Mouse (Mus musculus): ENCODE data around the gene BC049762. TPM values are rescaled to one million over a fixed set of nuclear protein-coding genes. Genes with fewer than 3 reads are reported as not detected.

BC049762 gene
- polyA plus RNA-seq, 1 experiment from 2014 or later: 0.20 TPM

- H3K4me3 ChIP-seq (ENCODE audit: low read depth, low read length): no peak overlapping the region
- no peaks in the 10 kb centered on the region for H3K27me3 ChIP-seq (ENCODE audit: control insufficient read depth, insufficient read depth, low read length)
- no peaks in the 10 kb centered on the region for H3K4me1 ChIP-seq (replicated peaks; ENCODE audit: control insufficient read depth, insufficient read depth, low read length)
- ATAC-seq (ENCODE audit: low FRiP score) (no peak), DNase-seq (ENCODE audit: low spot score) (no peak)
- H3K9me3 ChIP-seq (ENCODE audit: control insufficient read depth, low read length): no peaks in the 10 kb centered on the region
- no peaks in the 10 kb centered on the region for H3K36me3 ChIP-seq (ENCODE audit: control insufficient read depth, insufficient read depth, low read length)
- H3K9ac ChIP-seq (ENCODE audit: low read depth, low read length): no peak overlapping the region
- H3K4me2 ChIP-seq (replicated peaks; ENCODE audit: low read depth, low read length): no peak overlapping the region
- WGBS: 88% methylated on average over 2 of the region's 2 CpGs
- H3K27ac ChIP-seq (ENCODE audit: low read depth, low read length): no peak overlapping the region
These were observed 19.9 kb downstream of the BC049762 start for GRCm38 (mm10) chr11:51242897-51243296.

GRCm38 (mm10) chr11:51234626-51235025, 28.2 kb downstream of the BC049762 start:
- 86% methylated on average over 9 of the region's 9 CpGs for WGBS
- H3K9me3 ChIP-seq (ENCODE audit: control insufficient read depth, low read length): no peaks in the 10 kb centered on the region
- no peak overlapping the region for H3K4me2 ChIP-seq (replicated peaks; ENCODE audit: low read depth, low read length)
- H3K9ac ChIP-seq (ENCODE audit: low read depth, low read length): no peak overlapping the region
- DNase-seq (ENCODE audit: low spot score) (no peak), ATAC-seq (ENCODE audit: low FRiP score) (no peak)
- H3K27ac ChIP-seq (ENCODE audit: low read depth, low read length): no peak overlapping the region
- no peak overlapping the region for H3K4me3 ChIP-seq (ENCODE audit: low read depth, low read length)
- H3K4me1 ChIP-seq (replicated peaks; ENCODE audit: control insufficient read depth, insufficient read depth, low read length): no peaks in the 10 kb centered on the region
- H3K27me3 ChIP-seq (ENCODE audit: control insufficient read depth, insufficient read depth, low read length): no peaks in the 10 kb centered on the region
- H3K36me3 ChIP-seq (ENCODE audit: control insufficient read depth, insufficient read depth, low read length): no peaks in the 10 kb centered on the region

- Histone ChIP-seq H3K4me2 (replicated peaks; ENCODE audit: low read depth, low read length) (no peak overlapping the region), H3K27ac (ENCODE audit: low read depth, low read length) (no peak overlapping the region), H3K9ac (ENCODE audit: low read depth, low read length) (no peak overlapping the region), H3K36me3 (ENCODE audit: control insufficient read depth, insufficient read depth, low read length) (no peaks in the 10 kb centered on the region), H3K4me1 (replicated peaks; ENCODE audit: control insufficient read depth, insufficient read depth, low read length) (no peaks in the 10 kb centered on the region), H3K4me3 (ENCODE audit: low read depth, low read length) (no peak overlapping the region), H3K27me3 (ENCODE audit: control insufficient read depth, insufficient read depth, low read length) (no peaks in the 10 kb centered on the region), H3K9me3 (ENCODE audit: control insufficient read depth, low read length) (no peaks in the 10 kb centered on the region)
- ATAC-seq (ENCODE audit: low FRiP score) (no peak), DNase-seq (ENCODE audit: low spot score) (no peak)
- WGBS: 86% methylated on average over 4 of the region's 4 CpGs
These were observed 35.7 kb downstream of the BC049762 start for GRCm38 (mm10) chr11:51227104-51227503.

- Histone ChIP-seq H3K9me3 (ENCODE audit: control insufficient read depth, low read length) (no peaks in the 10 kb centered on the region), H3K4me3 (ENCODE audit: low read depth, low read length) (no peak within 1 kb of the TSS), H3K27me3 (ENCODE audit: control insufficient read depth, insufficient read depth, low read length) (no peaks in the 10 kb centered on the region), H3K4me1 (replicated peaks; ENCODE audit: control insufficient read depth, insufficient read depth, low read length) (no peaks in the 10 kb centered on the region), H3K9ac (ENCODE audit: low read depth, low read length) (no peak within 1 kb of the TSS), H3K36me3 (ENCODE audit: control insufficient read depth, insufficient read depth, low read length) (no peaks in the 10 kb centered on the region), H3K4me2 (replicated peaks; ENCODE audit: low read depth, low read length) (no peak within 1 kb of the TSS), H3K27ac (ENCODE audit: low read depth, low read length) (no peak within 1 kb of the TSS)
- ATAC-seq (ENCODE audit: low FRiP score): no peak
- 93% methylated on average over 11 of the region's 11 CpGs for WGBS
- DNase-seq (ENCODE audit: low spot score): no peak
These were observed 42.5 kb downstream of the BC049762 start, which contains the start of gene Gm12569 for GRCm38 (mm10) chr11:51220308-51220707. Gm12569 (plus strand) TSS chr11:51220473.

- no peak overlapping the region for H3K27ac ChIP-seq (ENCODE audit: low read depth, low read length)
- no peak overlapping the region for H3K4me2 ChIP-seq (replicated peaks; ENCODE audit: low read depth, low read length)
- DNase-seq (ENCODE audit: low spot score) (no peak), ATAC-seq (ENCODE audit: low FRiP score) (no peak)
- no peak overlapping the region for H3K9ac ChIP-seq (ENCODE audit: low read depth, low read length)
- WGBS: 83% methylated on average over 12 of the region's 12 CpGs
- H3K36me3 ChIP-seq (ENCODE audit: control insufficient read depth, insufficient read depth, low read length): no peaks in the 10 kb centered on the region
- no peaks in the 10 kb centered on the region for H3K9me3 ChIP-seq (ENCODE audit: control insufficient read depth, low read length)
- no peaks in the 10 kb centered on the region for H3K4me1 ChIP-seq (replicated peaks; ENCODE audit: control insufficient read depth, insufficient read depth, low read length)
- H3K27me3 ChIP-seq (ENCODE audit: control insufficient read depth, insufficient read depth, low read length): no peaks in the 10 kb centered on the region
- H3K4me3 ChIP-seq (ENCODE audit: low read depth, low read length): no peak overlapping the region
These were observed 43.4 kb downstream of the BC049762 start for GRCm38 (mm10) chr11:51219396-51219980.

GRCm38 (mm10) chr11:51214021-51214420, 48.8 kb downstream of the BC049762 start:
- ATAC-seq (ENCODE audit: low FRiP score) (no peak), DNase-seq (ENCODE audit: low spot score) (no peak)
- Histone ChIP-seq H3K4me3 (ENCODE audit: low read depth, low read length) (no peak overlapping the region), H3K36me3 (ENCODE audit: control insufficient read depth, insufficient read depth, low read length) (no peaks in the 10 kb centered on the region), H3K4me1 (replicated peaks; ENCODE audit: control insufficient read depth, insufficient read depth, low read length) (no peaks in the 10 kb centered on the region), H3K27me3 (ENCODE audit: control insufficient read depth, insufficient read depth, low read length) (no peaks in the 10 kb centered on the region), H3K9ac (ENCODE audit: low read depth, low read length) (no peak overlapping the region), H3K9me3 (ENCODE audit: control insufficient read depth, low read length) (no peaks in the 10 kb centered on the region), H3K4me2 (replicated peaks; ENCODE audit: low read depth, low read length) (no peak overlapping the region), H3K27ac (ENCODE audit: low read depth, low read length) (no peak overlapping the region)
- 86% methylated on average over 7 of the region's 7 CpGs for WGBS

GRCm38 (mm10) chr11:51211426-51211825, 51.4 kb downstream of the BC049762 start:
- Histone ChIP-seq H3K4me1 (replicated peaks; ENCODE audit: control insufficient read depth, insufficient read depth, low read length) (no peaks in the 10 kb centered on the region), H3K36me3 (ENCODE audit: control insufficient read depth, insufficient read depth, low read length) (no peaks in the 10 kb centered on the region), H3K9me3 (ENCODE audit: control insufficient read depth, low read length) (no peaks in the 10 kb centered on the region), H3K27ac (ENCODE audit: low read depth, low read length) (no peak overlapping the region), H3K27me3 (ENCODE audit: control insufficient read depth, insufficient read depth, low read length) (no peaks in the 10 kb centered on the region), H3K4me2 (replicated peaks; ENCODE audit: low read depth, low read length) (no peak overlapping the region), H3K9ac (ENCODE audit: low read depth, low read length) (no peak overlapping the region), H3K4me3 (ENCODE audit: low read depth, low read length) (no peak overlapping the region)
- ATAC-seq (ENCODE audit: low FRiP score): no peak
- whole genome bisulfite sequencing: 84% methylated on average over 5 of the region's 5 CpGs
- no peak for DNase-seq (ENCODE audit: low spot score)

- Histone ChIP-seq H3K27me3 (ENCODE audit: control insufficient read depth, insufficient read depth, low read length) (no peaks in the 10 kb centered on the region), H3K9me3 (ENCODE audit: control insufficient read depth, low read length) (no peaks in the 10 kb centered on the region), H3K4me3 (ENCODE audit: low read depth, low read length) (no peak overlapping the region), H3K4me1 (replicated peaks; ENCODE audit: control insufficient read depth, insufficient read depth, low read length) (no peaks in the 10 kb centered on the region), H3K27ac (ENCODE audit: low read depth, low read length) (no peak overlapping the region), H3K36me3 (ENCODE audit: control insufficient read depth, insufficient read depth, low read length) (no peaks in the 10 kb centered on the region), H3K9ac (ENCODE audit: low read depth, low read length) (no peak overlapping the region), H3K4me2 (replicated peaks; ENCODE audit: low read depth, low read length) (no peak overlapping the region)
- DNase-seq (ENCODE audit: low spot score): no peak
- 90% methylated on average over 3 of the region's 3 CpGs for WGBS
- ATAC-seq (ENCODE audit: low FRiP score): no peak
These were observed 55.1 kb downstream of the BC049762 start for GRCm38 (mm10) chr11:51207758-51208157.
